Mouse (Mus musculus): ENCODE results near the gene Sh2b3. TPM values are rescaled to one million over a fixed set of nuclear protein-coding genes. Genes with fewer than 3 reads are reported as not detected.

The Sh2b3 gene
- polyA plus RNA-seq, 1 experiment from 2014 or later = 11.8 TPM

- peak; percentile 43; the same call in 1 of the 2 replicates for ATAC-seq
- H3K9ac ChIP-seq (ENCODE audit: low read depth, low read length) = no peak overlapping the region
- H3K27me3 ChIP-seq (replicated peaks; ENCODE audit: control insufficient read depth, insufficient read depth, low read length) = no peaks in the 10 kb centered on the region
- H3K4me3 ChIP-seq (ENCODE audit: low read depth, low read length) = no peak overlapping the region
- H3K27ac ChIP-seq (ENCODE audit: low read depth, low read length) = no peak overlapping the region
- no peaks in the 10 kb centered on the region for H3K36me3 ChIP-seq (ENCODE audit: control insufficient read depth, insufficient read depth)
- peak; percentile 99 for TF ChIP-seq CTCF (IDR thresholded peaks at IDR 0.05; ENCODE audit: low read depth)
- WGBS = 9% methylated on average over 4 of the region's 4 CpGs
- no peaks in the 10 kb centered on the region for H3K9me3 ChIP-seq (ENCODE audit: control insufficient read depth)
- no peaks in the 10 kb centered on the region for H3K4me1 ChIP-seq (replicated peaks; ENCODE audit: control insufficient read depth, insufficient read depth, low read length)
- H3K4me2 ChIP-seq (replicated peaks; ENCODE audit: low read depth) = no peak overlapping the region
Observed at GRCm38 (mm10) chr5:121872158-121872557, 34.7 kb upstream of the Sh2b3 start.

- Histone ChIP-seq H3K4me2 (replicated peaks; ENCODE audit: low read depth) (no peak overlapping the region), H3K4me1 (replicated peaks; ENCODE audit: control insufficient read depth, insufficient read depth, low read length) (no peaks in the 10 kb centered on the region), H3K9ac (ENCODE audit: low read depth, low read length) (no peak overlapping the region), H3K36me3 (ENCODE audit: control insufficient read depth, insufficient read depth) (no peaks in the 10 kb centered on the region), H3K4me3 (ENCODE audit: low read depth, low read length) (no peak overlapping the region), H3K27me3 (replicated peaks; ENCODE audit: control insufficient read depth, insufficient read depth, low read length) (no peaks in the 10 kb centered on the region), H3K9me3 (ENCODE audit: control insufficient read depth) (no peaks in the 10 kb centered on the region), H3K27ac (ENCODE audit: low read depth, low read length) (peak overlapping the region; percentile 22; the same call in 1 of the 2 replicates)
- no peak for ATAC-seq
- 83% methylated on average over 13 of the region's 13 CpGs for WGBS
- no peak for TF ChIP-seq CTCF (IDR thresholded peaks at IDR 0.05; ENCODE audit: low read depth)
Observed at GRCm38 (mm10) chr5:121871515-121872030, 34.1 kb upstream of the Sh2b3 start.

DNA sequence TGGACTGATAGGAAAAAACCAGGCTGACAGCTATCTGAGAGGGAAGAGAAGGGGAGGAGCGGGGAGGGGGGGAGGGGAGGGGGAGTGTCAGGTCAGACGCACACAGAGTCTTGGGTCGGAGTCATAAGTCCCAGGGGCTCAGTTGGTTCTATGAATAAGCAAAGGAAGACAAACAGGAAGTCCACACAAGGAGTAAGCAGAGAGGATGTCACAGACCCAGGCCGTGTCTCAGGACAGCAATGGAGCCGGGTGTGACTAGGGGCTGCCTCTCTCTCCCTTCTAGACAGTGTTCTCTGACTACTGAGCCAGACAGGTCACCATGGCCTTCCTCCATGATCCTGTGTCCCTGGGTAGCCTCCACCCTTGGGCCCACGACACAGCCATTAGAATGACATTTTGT is 33.4 kb upstream of the Sh2b3 start:
- ATAC-seq = peak; percentile 27; the same call in 1 of the 2 replicates
- no peaks in the 10 kb centered on the region for H3K27me3 ChIP-seq (replicated peaks; ENCODE audit: control insufficient read depth, insufficient read depth, low read length)

DNA sequence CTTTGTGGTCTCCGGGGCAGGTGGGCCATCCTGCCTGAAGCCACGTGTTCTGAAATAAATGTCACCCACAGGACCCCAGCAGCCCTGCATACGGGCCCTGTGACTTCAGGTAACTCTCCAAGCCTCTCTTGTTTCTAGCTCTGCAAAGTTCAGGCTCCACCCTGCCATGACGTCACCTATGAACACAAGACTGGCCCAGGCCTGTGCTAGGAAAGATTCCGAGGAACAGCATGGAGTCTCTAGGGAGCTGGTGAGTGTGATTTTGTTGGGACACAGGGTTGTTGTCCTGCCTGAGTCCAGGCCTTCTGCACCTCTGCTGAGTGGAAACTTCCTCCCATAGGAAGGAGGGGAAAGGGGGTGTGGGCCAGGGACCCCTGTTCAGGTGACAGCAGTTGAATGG is 30.5 kb upstream of the Sh2b3 start:
- Histone ChIP-seq H3K4me1 (replicated peaks; ENCODE audit: control insufficient read depth, insufficient read depth, low read length) (no peaks in the 10 kb centered on the region), H3K27me3 (replicated peaks; ENCODE audit: control insufficient read depth, insufficient read depth, low read length) (no peaks in the 10 kb centered on the region), H3K27ac (ENCODE audit: low read depth, low read length) (no peak overlapping the region), H3K9ac (ENCODE audit: low read depth, low read length) (no peak overlapping the region), H3K9me3 (ENCODE audit: control insufficient read depth) (no peaks in the 10 kb centered on the region), H3K4me2 (replicated peaks; ENCODE audit: low read depth) (no peak overlapping the region), H3K36me3 (ENCODE audit: control insufficient read depth, insufficient read depth) (no peaks in the 10 kb centered on the region), H3K4me3 (ENCODE audit: low read depth, low read length) (no peak overlapping the region)
- 59% methylated on average over 5 of the region's 5 CpGs for WGBS
- no peak for ATAC-seq
- no peak for TF ChIP-seq CTCF (IDR thresholded peaks at IDR 0.05; ENCODE audit: low read depth)

More for the DNA sequence above, 33.4 kb upstream of the Sh2b3 start:
- Histone ChIP-seq H3K4me2 (replicated peaks; ENCODE audit: low read depth) (no peak overlapping the region), H3K9ac (ENCODE audit: low read depth, low read length) (no peak overlapping the region), H3K9me3 (ENCODE audit: control insufficient read depth) (no peaks in the 10 kb centered on the region), H3K4me3 (ENCODE audit: low read depth, low read length) (no peak overlapping the region), H3K36me3 (ENCODE audit: control insufficient read depth, insufficient read depth) (no peaks in the 10 kb centered on the region), H3K4me1 (replicated peaks; ENCODE audit: control insufficient read depth, insufficient read depth, low read length) (no peaks in the 10 kb centered on the region), H3K27ac (ENCODE audit: low read depth, low read length) (0 out of 2 replicates have a peak overlapping the region, but pooled peaks have one; percentile 22)
- WGBS = 58% methylated on average over 6 of the region's 6 CpGs
- no peak for TF ChIP-seq CTCF (IDR thresholded peaks at IDR 0.05; ENCODE audit: low read depth)

GRCm38 (mm10) chr5:121864330-121864729 is 26.9 kb upstream of the Sh2b3 start:
- ATAC-seq = no peak
- no peaks in the 10 kb centered on the region for H3K36me3 ChIP-seq (ENCODE audit: control insufficient read depth, insufficient read depth)
- no peak overlapping the region for H3K4me3 ChIP-seq (ENCODE audit: low read depth, low read length)
- peak overlapping the region; percentile 48 for H3K4me2 ChIP-seq (replicated peaks; ENCODE audit: low read depth)
- TF ChIP-seq CTCF (IDR thresholded peaks at IDR 0.05; ENCODE audit: low read depth) = no peak
- H3K27me3 ChIP-seq (replicated peaks; ENCODE audit: control insufficient read depth, insufficient read depth, low read length) = no peaks in the 10 kb centered on the region
- 0 out of 2 replicates have a peak, but pooled peaks cover 4% of the 10 kb centered on the region for H3K4me1 ChIP-seq (replicated peaks; ENCODE audit: control insufficient read depth, insufficient read depth, low read length)
- H3K27ac ChIP-seq (ENCODE audit: low read depth, low read length) = no peak overlapping the region
- WGBS = 23% methylated on average over 8 of the region's 11 CpGs
- H3K9ac ChIP-seq (ENCODE audit: low read depth, low read length) = 0 out of 2 replicates have a peak overlapping the region, but pooled peaks have one; percentile 7
- no peaks in the 10 kb centered on the region for H3K9me3 ChIP-seq (ENCODE audit: control insufficient read depth)

DNA sequence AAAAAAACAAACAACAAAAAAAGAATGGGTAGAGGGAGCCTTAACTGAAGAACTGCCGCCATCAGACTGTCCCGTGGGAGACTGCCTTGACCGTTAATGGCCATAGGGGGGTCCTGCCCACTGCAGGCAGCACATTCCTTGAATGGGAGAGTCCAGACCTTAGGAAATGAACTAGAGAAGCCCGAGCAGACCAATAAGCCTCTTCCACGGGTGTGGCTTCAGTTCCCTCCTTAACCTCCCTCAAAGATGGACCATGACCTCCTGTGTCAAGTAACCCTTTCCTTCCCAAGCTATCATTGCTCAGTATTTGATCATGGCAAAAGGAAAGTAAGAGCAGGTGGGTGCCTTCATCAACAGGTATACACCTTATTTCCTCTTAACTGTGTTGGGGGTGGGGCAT is 24.5 kb upstream of the Sh2b3 start:
- Histone ChIP-seq H3K27ac (ENCODE audit: low read depth, low read length) (no peak overlapping the region), H3K4me3 (ENCODE audit: low read depth, low read length) (no peak overlapping the region), H3K4me1 (replicated peaks; ENCODE audit: control insufficient read depth, insufficient read depth, low read length) (0 out of 2 replicates have a peak, but pooled peaks cover 4% of the 10 kb centered on the region), H3K4me2 (replicated peaks; ENCODE audit: low read depth) (no peak overlapping the region; the same call in 1 of the 2 replicates), H3K27me3 (replicated peaks; ENCODE audit: control insufficient read depth, insufficient read depth, low read length) (no peaks in the 10 kb centered on the region), H3K36me3 (ENCODE audit: control insufficient read depth, insufficient read depth) (no peaks in the 10 kb centered on the region), H3K9me3 (ENCODE audit: control insufficient read depth) (no peaks in the 10 kb centered on the region), H3K9ac (ENCODE audit: low read depth, low read length) (no peak overlapping the region)
- 31% methylated on average over 5 of the region's 5 CpGs for WGBS
- no peak for TF ChIP-seq CTCF (IDR thresholded peaks at IDR 0.05; ENCODE audit: low read depth)
- peak; percentile 37; the same call in 1 of the 2 replicates for ATAC-seq
